Mouse (Mus musculus) CD4-positive naive resting alpha-beta T cell, adult 76 days (primary cell): Measurements from ENCODE around the gene Vmn2r82. TPM values are rescaled to one million over a fixed set of nuclear protein-coding genes. Genes with fewer than 3 reads are reported as not detected.

Experiments used
- total RNA-seq: library from RNA; stranded (reverse); gene quantifications from one replicate; pipeline ENCODE4 v1.2.4, GENCODE M21; 2023

Vmn2r82 gene
- total RNA-seq, result not detected

DNA sequence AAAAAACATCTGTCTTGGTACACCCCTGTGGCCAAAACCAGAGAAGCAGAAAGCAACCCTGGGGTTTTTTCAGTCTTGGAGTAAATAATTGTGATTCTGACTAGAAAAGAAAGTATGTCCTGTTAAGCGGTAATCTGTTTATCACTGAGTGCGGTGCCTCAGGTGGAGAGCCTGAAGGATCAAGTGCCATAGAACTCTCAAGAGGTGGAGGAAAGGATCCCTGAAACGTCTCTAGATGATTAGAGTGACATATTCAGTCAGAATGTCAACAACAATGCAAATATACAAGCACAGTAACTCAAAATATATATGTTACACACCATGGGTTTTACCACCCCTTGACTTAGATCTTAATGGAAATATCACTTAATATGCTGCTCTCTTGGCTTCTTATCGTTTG is at the start of gene Vmn2r82:
Gene Vmn2r82 (plus strand): TSS at position 301 of the 400 bp plus-strand sequence.

Other genes starting within 250 kb of the Vmn2r82 start
- gene Vmn2r80, start 207.8 kb upstream of the Vmn2r82 start, total RNA-seq, result not detected
- gene Vmn2r81, start 108.8 kb upstream of the Vmn2r82 start, total RNA-seq, result not detected
- gene Vmn2r83, start 112.2 kb downstream of the Vmn2r82 start, total RNA-seq, result not detected
- gene Plpp2, start 177.3 kb downstream of the Vmn2r82 start, total RNA-seq, result 2.9 TPM
- 57.4 TPM for gene Mier2, start 198.7 kb downstream of the Vmn2r82 start, total RNA-seq
- not detected for gene Theg, start 230.8 kb downstream of the Vmn2r82 start, total RNA-seq